Mouse (Mus musculus): ENCODE measurements at regions not wholly inside any gene's neighbourhood (a gene's known extent, or its start where the extent isn't known, plus 50 kb on each side); places are given as distances from the start of the nearest gene placed in this dataset.

DNA sequence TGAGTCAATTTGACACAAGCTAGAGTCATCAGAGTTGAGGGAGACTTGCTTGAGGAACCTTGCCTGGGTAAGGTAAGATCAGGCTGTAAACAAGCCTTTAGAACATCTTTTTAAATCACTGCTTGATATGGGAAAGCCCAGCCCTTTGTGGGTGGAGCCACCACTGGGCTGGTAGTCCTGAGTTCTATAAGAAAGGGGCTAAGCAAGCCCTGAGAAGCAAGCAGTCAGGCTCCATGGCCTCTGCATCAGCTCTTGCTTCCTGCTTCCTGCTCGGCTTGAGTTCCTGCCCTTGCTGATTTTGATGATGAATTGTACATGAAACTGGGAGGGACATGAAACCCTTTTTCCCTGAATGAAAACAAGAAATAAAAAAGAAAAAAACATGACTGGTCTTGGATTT lies 496.4 kb upstream of the Cdh11 start:
- TF ChIP-seq POLR2A (IDR thresholded peaks at IDR 0.05; ENCODE audit: borderline replicate concordance, control insufficient read depth, low read depth, low read length) (no peak), CTCF (IDR thresholded peaks at IDR 0.05; ENCODE audit: control insufficient read depth, insufficient read depth, low read length) (no peak)

Data from bone marrow, adult 2 months (tissue).